Mouse (Mus musculus): Measurements from ENCODE around the gene Ndufv2. TPM values are rescaled to one million over a fixed set of nuclear protein-coding genes. Genes with fewer than 3 reads are reported as not detected.

Ndufv2 gene
- polyA plus RNA-seq (2021; fragmentation: Nextera tagmentation) = 434 and 479 TPM in 2 replicates
- long read RNA-seq, experiment 1, transcript Ndufv2-203 (8 exons, 1,697 nt) = major isoform, 400 of 443 reads
- long read RNA-seq, experiment 1, partial matches to known transcripts = 14 of 443 reads
- long read RNA-seq, experiment 1, other reads (novel, unspliced or antisense) = 28 of 443 reads
- long read RNA-seq, experiment 2, transcript Ndufv2-203 (8 exons, 1,697 nt) = major isoform, 160 of 162 reads
- long read RNA-seq, experiment 2, partial matches to known transcripts = 0 of 162 reads
- long read RNA-seq, experiment 2, other reads (novel, unspliced or antisense) = 2 of 162 reads

GRCm38 (mm10) chr17:66101380-66102330 is at the start of gene Ndufv2:
Gene Ndufv2 (minus strand): TSS chr17:66101559.

GRCm38 (mm10) chr17:66123066-66123815 is 21.9 kb upstream of the Ndufv2 start, which contains the start of gene Ddx11:
Gene Ddx11 (plus strand): TSS chr17:66123520.

GRCm38 (mm10) chr17:66111402-66111959 is 10.1 kb upstream of the Ndufv2 start, which contains the start of gene Washc1:
Gene Washc1 (plus strand): TSS chr17:66111545.

DNA sequence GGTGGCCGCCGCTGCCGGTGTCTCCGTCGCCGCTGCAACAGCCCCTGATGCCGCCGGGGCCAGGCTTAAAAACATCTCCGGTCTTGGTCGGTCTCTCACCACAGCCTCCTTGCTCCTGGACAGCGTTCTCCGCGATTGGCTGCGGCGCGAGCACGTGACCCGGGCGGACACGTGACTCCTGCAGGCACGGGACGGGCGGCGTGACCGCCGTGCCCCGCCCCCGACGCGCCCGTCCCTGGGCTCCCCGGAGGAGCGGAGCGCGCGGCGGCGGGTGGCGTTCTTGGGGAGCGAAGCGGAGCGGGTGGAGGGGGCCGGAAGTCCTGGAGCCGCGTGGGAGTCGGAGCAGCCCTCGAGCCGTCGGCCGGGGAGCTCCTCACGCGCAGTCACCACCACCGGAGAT is 24.4 kb downstream of the Ndufv2 start, which contains the start of gene Ankrd12:
Ankrd12 (minus strand) TSS at position 156 of the 400 bp plus-strand sequence.

Other genes starting within 250 kb of the Ndufv2 start
- 75.8 and 81.0 TPM in 2 replicates for gene Ralbp1, start 215.8 kb downstream of the Ndufv2 start, polyA plus RNA-seq (2021; fragmentation: Nextera tagmentation)
- gene Twsg1, start 150.3 kb downstream of the Ndufv2 start, polyA plus RNA-seq (2021; fragmentation: Nextera tagmentation) = 10.2 and 11.1 TPM in 2 replicates
- 83.5 and 90.8 TPM in 2 replicates for gene Ankrd12, start 24.5 kb downstream of the Ndufv2 start, polyA plus RNA-seq (2021; fragmentation: Nextera tagmentation)
- gene Washc1, start 10.0 kb upstream of the Ndufv2 start, polyA plus RNA-seq (2021; fragmentation: Nextera tagmentation) = 4.9 TPM in 2 replicates
- 0.16 and 0.29 TPM in 2 replicates for gene Ddx11, start 22.0 kb upstream of the Ndufv2 start, polyA plus RNA-seq (2021; fragmentation: Nextera tagmentation)